Mouse (Mus musculus) lung, embryonic 16.5 days (tissue): ENCODE measurements at regions not wholly inside any gene's neighbourhood (a gene's known extent, or its start where the extent isn't known, plus 50 kb on each side); places are given as distances from the start of the nearest gene placed in this dataset.

Experiments
- ATAC-seq: fragments of 200-750 bp; cut with Nextera tagmentation; 2 replicates; pipeline ENCODE4 v1.8.0; 2017; ENCODE audit warnings: low read depth, mild to moderate bottlenecking, moderate library complexity
- H3K27ac ChIP-seq: fragments of 300-500 bp; sonication (generic); 2 replicates; pipeline ENCODE4 v1.5.1; 2014; ENCODE audit warnings: mild to moderate bottlenecking, control low read depth, low read length
- H3K27me3 ChIP-seq: fragments of 300-500 bp; sonication (generic); 2 replicates; pipeline ENCODE4 v1.6.1; 2014; ENCODE audit warnings: low read depth, low read length, mixed read lengths; ENCODE audit not compliant: control insufficient read depth, insufficient read depth
- H3K36me3 ChIP-seq: fragments of 300-500 bp; sonication (generic); 2 replicates; pipeline ENCODE4 v1.6.1; 2014; ENCODE audit warnings: low read length; ENCODE audit not compliant: control insufficient read depth, insufficient read depth
- H3K4me1 ChIP-seq: fragments of 300-500 bp; sonication (generic); replicated peaks from 2 replicates; pipeline ENCODE4 v1.6.1; 2014; ENCODE audit warnings: low read length, mixed read lengths; ENCODE audit not compliant: control insufficient read depth, insufficient read depth
- H3K4me2 ChIP-seq: fragments of 300-500 bp; sonication (generic); 2 replicates; pipeline ENCODE4 v1.6.1; 2014; ENCODE audit warnings: low read depth, low read length, control low read depth
- H3K4me3 ChIP-seq: fragments of 300-500 bp; sonication (generic); 2 replicates; pipeline ENCODE4 v1.5.1; 2014; ENCODE audit warnings: mild to moderate bottlenecking, low read length, control low read depth
- H3K9ac ChIP-seq: fragments of 300-500 bp; sonication (generic); 2 replicates; pipeline ENCODE4 v1.6.1; 2014; ENCODE audit warnings: low read length, control low read depth
- H3K9me3 ChIP-seq: fragments of 300-500 bp; sonication (generic); 2 replicates; pipeline ENCODE4 v1.6.1; 2016; ENCODE audit warnings: low read length; ENCODE audit not compliant: control insufficient read depth
- WGBS: fragments of 180-500 bp; shearing (Covaris S2); extraction: QIAGEN DNeasy Blood & Tissue Kit; methylation state at CpG from one replicate; pipeline ENCODE4 v1.1.7; 2014; 5-methylcytosine and 5-hydroxymethylcytosine counted together

DNA sequence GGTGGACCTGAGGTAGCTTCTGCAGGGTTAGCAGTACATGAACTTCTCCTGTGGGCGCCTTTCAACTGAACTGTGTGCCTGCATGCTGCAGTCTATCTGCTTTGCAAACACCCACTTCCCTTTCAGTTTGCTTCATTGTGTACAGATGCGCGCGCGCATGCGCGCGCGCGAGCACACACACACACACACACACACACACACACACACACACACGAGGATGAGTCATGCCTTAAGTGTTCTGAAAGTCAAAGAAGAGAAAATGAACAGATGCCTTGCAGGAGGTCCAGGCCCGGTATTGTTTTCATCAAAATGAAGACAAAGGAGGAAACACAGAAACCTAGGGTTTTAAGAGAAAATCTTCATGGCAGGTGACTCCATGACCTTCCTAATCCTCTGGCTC lies 124.3 kb downstream of the Asb1 start:
- Histone ChIP-seq H3K27ac (no peak overlapping the region), H3K27me3 (no peaks in the 10 kb centered on the region), H3K4me2 (no peak overlapping the region), H3K36me3 (no peaks in the 10 kb centered on the region), H3K9me3 (no peaks in the 10 kb centered on the region), H3K4me1 (no peaks in the 10 kb centered on the region), H3K4me3 (no peak overlapping the region), H3K9ac (no peak overlapping the region)
- 51% methylated on average over 4 of the region's 12 CpGs for WGBS
- ATAC-seq = no peak

DNA sequence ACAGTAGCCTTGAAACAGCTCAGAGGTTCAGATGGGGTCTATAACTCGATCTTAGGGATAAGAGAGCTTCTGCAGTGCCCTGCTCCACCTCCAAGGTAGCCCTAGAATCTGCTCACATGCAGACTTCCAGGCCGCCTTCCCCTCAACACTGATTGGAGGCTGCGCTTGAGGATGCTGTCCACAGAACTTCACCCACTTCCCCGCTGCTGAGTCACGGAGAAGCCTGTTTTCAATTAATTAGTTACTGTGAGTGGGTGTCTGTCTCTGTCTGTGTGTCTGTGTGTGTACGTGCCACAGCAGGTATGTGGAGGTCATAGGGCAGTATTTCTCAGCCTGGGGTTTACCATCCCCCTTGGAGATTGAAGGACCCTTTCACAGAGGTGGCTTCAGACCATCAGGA lies 128.2 kb downstream of the Asb1 start:
- H3K27me3 ChIP-seq = no peaks in the 10 kb centered on the region
- ATAC-seq = no peak
- no peak overlapping the region for H3K27ac ChIP-seq
- H3K4me3 ChIP-seq = no peak overlapping the region
- no peaks in the 10 kb centered on the region for H3K4me1 ChIP-seq
- H3K4me2 ChIP-seq = no peak overlapping the region
- no peaks in the 10 kb centered on the region for H3K9me3 ChIP-seq
- WGBS = 63% methylated on average over 6 of the region's 6 CpGs
- no peaks in the 10 kb centered on the region for H3K36me3 ChIP-seq
- H3K9ac ChIP-seq = no peak overlapping the region

DNA sequence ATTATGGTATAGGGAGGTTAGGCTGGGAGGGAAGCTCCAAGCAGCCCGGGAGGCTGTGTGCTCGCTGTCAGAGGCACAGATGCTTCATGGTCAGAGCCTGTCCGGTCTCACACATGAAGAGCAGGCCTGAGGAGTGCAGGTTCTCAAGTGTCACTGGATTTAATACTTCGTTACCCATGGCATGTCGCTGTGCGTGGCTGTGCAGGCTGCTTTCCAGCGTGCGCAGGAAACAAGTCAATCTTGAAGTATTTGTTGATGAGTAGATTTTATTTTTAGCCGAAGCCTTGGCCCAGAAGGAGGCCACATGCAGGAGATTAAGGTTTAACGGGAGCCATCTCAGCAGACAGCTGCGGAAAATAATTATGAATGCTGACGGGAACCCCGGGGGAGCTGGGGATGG lies 130.3 kb upstream of the Twist2 start:
- no peaks in the 10 kb centered on the region for H3K9me3 ChIP-seq
- no peak overlapping the region for H3K4me3 ChIP-seq
- H3K36me3 ChIP-seq = no peaks in the 10 kb centered on the region
- ATAC-seq = no peak
- H3K27ac ChIP-seq = no peak overlapping the region
- no peaks in the 10 kb centered on the region for H3K4me1 ChIP-seq
- no peak overlapping the region for H3K4me2 ChIP-seq
- H3K27me3 ChIP-seq = no peaks in the 10 kb centered on the region
- no peak overlapping the region for H3K9ac ChIP-seq
- 51% methylated on average over 13 of the region's 13 CpGs for WGBS

DNA sequence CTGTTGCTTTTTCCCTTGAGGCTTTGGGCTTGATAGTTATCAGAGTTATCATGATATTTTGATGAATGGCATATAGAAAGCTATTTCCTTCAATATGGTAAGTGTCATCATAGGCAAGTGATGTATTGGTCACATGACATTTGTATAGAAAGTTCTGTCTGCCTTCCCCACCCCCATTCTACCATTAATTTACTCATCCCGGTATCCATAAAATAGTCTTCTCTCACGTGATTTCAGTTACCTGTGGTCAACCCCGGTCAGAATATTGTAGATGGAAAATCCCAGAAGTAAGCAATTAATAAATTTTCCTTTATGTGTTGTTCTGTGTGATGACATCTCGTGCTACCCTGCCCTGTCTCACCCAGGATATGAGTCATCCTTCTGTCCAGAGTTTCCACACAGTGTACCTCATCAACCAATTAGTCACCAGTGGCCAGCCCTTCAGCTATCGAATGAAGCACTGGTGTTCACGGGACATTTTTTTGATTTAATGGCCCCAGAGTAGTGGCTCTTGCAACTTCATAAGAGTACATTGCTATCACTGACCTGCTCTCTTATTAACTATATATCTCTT lies 127.1 kb upstream of the Twist2 start:
- no peaks in the 10 kb centered on the region for H3K9me3 ChIP-seq
- ATAC-seq = no peak
- no peak overlapping the region for H3K4me2 ChIP-seq
- no peaks in the 10 kb centered on the region for H3K36me3 ChIP-seq
- H3K9ac ChIP-seq = no peak overlapping the region
- H3K4me3 ChIP-seq = no peak overlapping the region
- H3K4me1 ChIP-seq = no peaks in the 10 kb centered on the region
- 74% methylated on average over 6 of the region's 6 CpGs for WGBS
- no peak overlapping the region for H3K27ac ChIP-seq
- no peaks in the 10 kb centered on the region for H3K27me3 ChIP-seq

DNA sequence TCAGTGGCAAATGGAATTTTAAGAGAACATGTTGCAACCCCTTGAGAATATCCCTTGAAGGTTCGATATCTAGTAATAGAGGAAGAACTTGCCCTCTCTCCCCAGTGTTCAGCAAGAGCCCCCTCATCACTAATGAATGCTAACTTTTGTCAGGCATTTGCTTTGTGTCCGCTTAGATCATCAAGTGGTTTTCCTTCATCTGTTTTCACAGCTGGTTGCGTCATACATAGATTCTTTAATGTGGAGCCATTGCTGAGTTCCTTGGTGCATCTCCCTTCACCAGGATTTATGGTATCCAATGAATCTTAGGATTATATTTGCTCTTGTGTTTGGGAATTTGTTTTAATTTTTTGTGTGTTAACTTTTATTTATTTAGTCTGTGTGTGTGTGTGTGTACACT lies 124.2 kb upstream of the Twist2 start:
- Histone ChIP-seq H3K9ac (no peak overlapping the region), H3K4me2 (no peak overlapping the region), H3K36me3 (no peaks in the 10 kb centered on the region), H3K4me1 (no peaks in the 10 kb centered on the region), H3K27ac (no peak overlapping the region), H3K4me3 (no peak overlapping the region), H3K9me3 (no peaks in the 10 kb centered on the region), H3K27me3 (no peaks in the 10 kb centered on the region)
- WGBS = 59% methylated on average over 3 of the region's 3 CpGs
- ATAC-seq = no peak

DNA sequence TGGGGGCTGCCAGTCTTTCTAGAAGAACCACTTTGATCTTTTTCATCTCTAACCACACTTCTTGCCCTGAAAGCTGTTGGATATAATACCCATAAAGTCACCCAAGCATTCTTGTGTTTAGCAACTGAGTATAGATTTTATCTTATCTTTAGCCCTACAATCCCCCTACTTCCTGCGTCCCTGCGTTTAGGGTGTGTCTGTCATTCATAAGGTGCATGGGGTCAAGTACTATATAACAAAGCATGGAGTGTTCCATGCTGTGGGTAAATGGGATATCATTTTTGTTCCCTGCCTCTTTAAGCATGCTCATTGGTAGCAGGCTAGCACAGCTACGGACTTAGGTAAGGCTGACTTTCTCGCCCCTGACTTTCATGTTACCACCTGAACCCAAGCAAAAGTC lies 122.5 kb upstream of the Twist2 start:
- H3K27ac ChIP-seq = no peak overlapping the region
- no peaks in the 10 kb centered on the region for H3K27me3 ChIP-seq
- H3K9me3 ChIP-seq = no peaks in the 10 kb centered on the region
- no peak overlapping the region for H3K9ac ChIP-seq
- ATAC-seq = no peak
- 37% methylated on average over 4 of the region's 4 CpGs for WGBS
- no peak overlapping the region for H3K4me2 ChIP-seq
- no peak overlapping the region for H3K4me3 ChIP-seq
- no peaks in the 10 kb centered on the region for H3K4me1 ChIP-seq
- no peaks in the 10 kb centered on the region for H3K36me3 ChIP-seq

DNA sequence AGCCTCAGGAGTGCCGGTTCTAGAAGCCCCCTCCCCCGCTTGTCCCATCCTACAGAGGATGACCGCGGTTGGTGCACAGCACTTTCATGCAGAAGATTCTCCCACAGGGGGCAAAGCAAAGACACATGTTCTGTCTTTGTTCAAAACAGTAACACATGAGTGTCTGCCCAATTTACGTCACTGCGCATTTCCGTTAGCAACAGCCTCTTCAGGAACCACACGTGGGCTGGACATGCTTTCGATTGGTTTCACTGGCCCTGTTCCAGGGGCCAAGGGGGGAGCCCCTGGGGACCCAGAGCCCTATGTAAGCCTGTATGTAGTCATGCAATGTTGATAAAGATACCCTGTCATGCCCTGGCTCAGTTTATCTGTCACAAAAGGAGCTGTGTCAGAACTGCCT lies 116.2 kb upstream of the Twist2 start:
- H3K9ac ChIP-seq = no peak overlapping the region
- H3K4me3 ChIP-seq = no peak overlapping the region
- no peaks in the 10 kb centered on the region for H3K9me3 ChIP-seq
- ATAC-seq = no peak
- 74% methylated on average over 9 of the region's 9 CpGs for WGBS
- H3K27me3 ChIP-seq = no peaks in the 10 kb centered on the region
- no peak overlapping the region for H3K4me2 ChIP-seq
- H3K36me3 ChIP-seq = no peaks in the 10 kb centered on the region
- no peak overlapping the region for H3K27ac ChIP-seq
- H3K4me1 ChIP-seq = no peaks in the 10 kb centered on the region

DNA sequence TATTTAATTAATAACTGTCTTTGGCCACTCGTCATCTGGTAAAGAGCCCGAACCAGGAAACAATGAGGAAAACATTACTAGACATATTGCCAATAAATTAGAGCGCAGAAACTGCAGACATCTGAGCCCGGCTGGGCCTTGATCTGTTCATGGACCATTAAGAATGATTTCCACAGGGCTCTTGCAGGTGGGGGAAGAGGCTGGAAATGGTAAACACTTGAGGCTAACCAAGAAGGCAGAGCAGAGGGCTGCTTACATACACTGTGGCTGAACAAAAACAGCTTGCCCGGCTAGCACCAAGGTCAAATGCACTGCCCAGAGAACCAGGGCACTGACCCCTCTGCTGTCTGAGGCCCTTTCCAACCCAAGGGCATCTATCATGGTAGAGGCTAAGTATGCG lies 115.5 kb upstream of the Twist2 start:
- 62% methylated on average over 6 of the region's 6 CpGs for WGBS
- no peak for ATAC-seq

DNA sequence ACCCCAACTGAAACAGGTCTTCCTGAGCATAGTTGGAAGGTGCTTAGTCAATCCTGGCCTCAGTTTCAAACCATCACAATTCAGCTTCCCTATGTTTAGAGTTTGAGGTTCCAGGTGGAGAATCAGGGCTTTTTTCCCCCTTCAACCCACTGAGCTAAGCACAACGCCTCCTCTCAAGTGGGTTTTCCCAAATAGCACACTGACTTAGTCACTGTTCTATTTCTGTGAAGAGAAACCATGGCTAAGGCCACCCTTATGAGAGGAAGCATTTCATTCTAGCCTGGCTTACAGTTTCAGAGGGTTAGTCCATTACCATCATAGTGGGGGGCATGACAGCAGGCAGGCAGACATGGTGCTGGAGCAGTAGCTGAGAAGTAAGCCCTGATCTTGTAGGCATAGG lies 109.7 kb upstream of the Twist2 start:
- whole genome bisulfite sequencing = 75% methylated on average over 1 of the region's 1 CpGs

More for the DNA sequence above, 115.5 kb upstream of the Twist2 start:
- no peak overlapping the region for H3K4me3 ChIP-seq
- H3K27ac ChIP-seq = no peak overlapping the region
- no peak overlapping the region for H3K9ac ChIP-seq
- no peaks in the 10 kb centered on the region for H3K4me1 ChIP-seq
- no peak overlapping the region for H3K4me2 ChIP-seq
- no peaks in the 10 kb centered on the region for H3K27me3 ChIP-seq
- H3K36me3 ChIP-seq = no peaks in the 10 kb centered on the region
- no peaks in the 10 kb centered on the region for H3K9me3 ChIP-seq

More for the DNA sequence above, 109.7 kb upstream of the Twist2 start:
- Histone ChIP-seq H3K27me3 (no peaks in the 10 kb centered on the region), H3K4me2 (no peak overlapping the region), H3K27ac (no peak overlapping the region), H3K36me3 (no peaks in the 10 kb centered on the region), H3K4me3 (no peak overlapping the region), H3K4me1 (no peaks in the 10 kb centered on the region), H3K9me3 (no peaks in the 10 kb centered on the region), H3K9ac (no peak overlapping the region)
- no peak for ATAC-seq
